Comparison of ENCODE assay signal across 7 mouse cellular contexts in genomic region chr17:79230653-79231489, GRCm38 (mm10).
A peak's percentile ranks its signal among the peaks of the same experiment; 100 is the strongest.
DNase-seq lines count a peak whose midpoint lies in the region; ATAC-seq and TF ChIP-seq lines count a peak whose summit lies in the region.

No protein-coding gene starts in this region.

- peak; percentile 22 for DNase-seq in ovary, postnatal 36 days (ENCODE audit: low spot score)
- no peak for DNase-seq in ovary, postnatal 14 days (ENCODE audit: low spot score)
- peak; percentile 58 for DNase-seq in hindbrain, embryonic 14.5 days (ENCODE audit: low spot score)
- peak in 1 of 3 experiments; percentile 2 for DNase-seq in liver, embryonic 14.5 days (ENCODE audit: low read depth in 3 of 3, low spot score in 3 of 3)
- DNase-seq in cerebellum, adult 11 months = no peak
- DNase-seq in heart, postnatal 4 days = no peak

- TF ChIP-seq CTCF in liver, embryonic 14.5 days (IDR thresholded peaks at IDR 0.05; ENCODE audit: low read depth) = no peak

- ATAC-seq in hindbrain, embryonic 14.5 days (ENCODE audit: low FRiP score) = peak; percentile 84
- ATAC-seq in liver, embryonic 14.5 days (ENCODE audit: insufficient read depth) = peak; percentile 60
- ATAC-seq in intestine, embryonic 16.5 days = no peak

- peak overlapping the region; percentile 16; the same call in 1 of the 2 replicates for H3K27ac ChIP-seq in hindbrain, embryonic 14.5 days
- H3K27ac ChIP-seq in liver, embryonic 14.5 days = no peak overlapping the region
- H3K27ac ChIP-seq in intestine, embryonic 16.5 days (ENCODE audit: low read length) = no peak overlapping the region

- no peaks in the 10 kb centered on the region for H3K36me3 ChIP-seq in hindbrain, embryonic 14.5 days (replicated peaks; ENCODE audit: control insufficient read depth, insufficient read depth)
- H3K36me3 ChIP-seq in liver, embryonic 14.5 days (replicated peaks; ENCODE audit: control insufficient read depth, insufficient read depth, low read depth) = no peaks in the 10 kb centered on the region
- H3K36me3 ChIP-seq in intestine, embryonic 16.5 days (ENCODE audit: control insufficient read depth, insufficient read depth, low read length) = no peaks in the 10 kb centered on the region

- 0 out of 2 replicates have a peak, but pooled peaks cover 5% of the 10 kb centered on the region for H3K4me1 ChIP-seq in hindbrain, embryonic 14.5 days (replicated peaks; ENCODE audit: control insufficient read depth, insufficient read depth, low read length)
- no peaks in the 10 kb centered on the region; a peak in 1 of 4 replicates for H3K4me1 ChIP-seq in liver, embryonic 14.5 days (replicated peaks; ENCODE audit: control insufficient read depth in 2 of 2, insufficient read depth in 2 of 2, low read length in 1 of 2)
- no peaks in the 10 kb centered on the region for H3K4me1 ChIP-seq in intestine, embryonic 16.5 days (ENCODE audit: control insufficient read depth, insufficient read depth, low read length)

- H3K4me3 ChIP-seq in hindbrain, embryonic 14.5 days (replicated peaks; ENCODE audit: low read length) = no peak overlapping the region
- no peak overlapping the region for H3K4me3 ChIP-seq in liver, embryonic 14.5 days (ENCODE audit: insufficient read depth in 1 of 2, low read depth in 2 of 2, low read length in 2 of 2)
- no peak overlapping the region for H3K4me3 ChIP-seq in intestine, embryonic 16.5 days (ENCODE audit: low read length)

- H3K9me3 ChIP-seq in hindbrain, embryonic 14.5 days (ENCODE audit: control insufficient read depth, low read length) = no peaks in the 10 kb centered on the region
- no peaks in the 10 kb centered on the region for H3K9me3 ChIP-seq in liver, embryonic 14.5 days (ENCODE audit: control insufficient read depth, low read length)
- no peaks in the 10 kb centered on the region for H3K9me3 ChIP-seq in intestine, embryonic 16.5 days (ENCODE audit: control insufficient read depth, low read length)

- no peaks in the 10 kb centered on the region for H3K27me3 ChIP-seq in hindbrain, embryonic 14.5 days (ENCODE audit: control insufficient read depth, insufficient read depth, low read length)
- H3K27me3 ChIP-seq in liver, embryonic 14.5 days (ENCODE audit: control insufficient read depth, insufficient read depth, low read length) = no peaks in the 10 kb centered on the region
- H3K27me3 ChIP-seq in intestine, embryonic 16.5 days (replicated peaks; ENCODE audit: control insufficient read depth, insufficient read depth, low read length) = no peaks in the 10 kb centered on the region

- no peak overlapping the region for H3K9ac ChIP-seq in hindbrain, embryonic 14.5 days
- no peak overlapping the region for H3K9ac ChIP-seq in liver, embryonic 14.5 days (replicated peaks)
- no peak overlapping the region for H3K9ac ChIP-seq in intestine, embryonic 16.5 days (ENCODE audit: low read depth, low read length)

- WGBS in hindbrain, embryonic 14.5 days = 53% methylated on average over 25 of the region's 25 CpGs
- WGBS in liver, embryonic 14.5 days (ENCODE audit: insufficient replicate concordance) = 40% methylated on average over 25 of the region's 25 CpGs
- WGBS in intestine, embryonic 16.5 days = 66% methylated on average over 25 of the region's 25 CpGs

- peak overlapping the region; percentile 27 for H3K4me2 ChIP-seq in hindbrain, embryonic 14.5 days (replicated peaks)
- H3K4me2 ChIP-seq in liver, embryonic 14.5 days (ENCODE audit: low read depth) = peak overlapping the region; percentile 15; the same call in 1 of the 2 replicates
- no peak overlapping the region for H3K4me2 ChIP-seq in intestine, embryonic 16.5 days (ENCODE audit: low read depth, low read length)

- peak; percentile 28; the same call in 1 of the 2 replicates for TF ChIP-seq EP300 in liver, embryonic 14.5 days (IDR thresholded peaks at IDR 0.05; ENCODE audit: low read depth)

Comparison
In these comparisons a context has a peak if more than half of its experiments do, and no peak if none do; other contexts are left out.
1. DNase-seq: peak in ovary, postnatal 36 days (single experiment) and hindbrain, embryonic 14.5 days (single experiment); none in ovary, postnatal 14 days (single experiment), cerebellum, adult 11 months (single experiment) and heart, postnatal 4 days (single experiment).